Mouse (Mus musculus) embryo, embryonic 10.5 days (tissue): ENCODE measurements around the gene Adora3.

Experiments
- DNase-seq: peaks from one replicate; pipeline ENCODE4 v3.0.0-alpha.2; 2015; ENCODE audit warnings: low spot score

The Adora3 gene

GRCm38 (mm10) chr3:105876022-105876421, 5.4 kb downstream of the Adora3 start:
- no peak for DNase-seq

GRCm38 (mm10) chr3:105877252-105877803, 6.7 kb downstream of the Adora3 start:
- no peak for DNase-seq

- DNase-seq, result no peak
Observed at GRCm38 (mm10) chr3:105877919-105878318, 7.3 kb downstream of the Adora3 start.

- no peak for DNase-seq
Observed at GRCm38 (mm10) chr3:105878751-105879150, 8.1 kb downstream of the Adora3 start.

- no peak for DNase-seq
Observed at GRCm38 (mm10) chr3:105880419-105880818, 9.8 kb downstream of the Adora3 start.

GRCm38 (mm10) chr3:105882105-105882504, 11.4 kb downstream of the Adora3 start:
- DNase-seq, result no peak

- DNase-seq, result no peak
Observed at GRCm38 (mm10) chr3:105883111-105883510, 12.5 kb downstream of the Adora3 start.

- no peak for DNase-seq
Observed at GRCm38 (mm10) chr3:105888961-105889360, 18.3 kb downstream of the Adora3 start.

- no peak for DNase-seq
Observed at GRCm38 (mm10) chr3:105890220-105890619, 19.6 kb downstream of the Adora3 start.

GRCm38 (mm10) chr3:105891141-105891540, 20.5 kb downstream of the Adora3 start:
- no peak for DNase-seq

- DNase-seq, result no peak
Observed at GRCm38 (mm10) chr3:105891760-105892571, 21.3 kb downstream of the Adora3 start.

GRCm38 (mm10) chr3:105892572-105893495, 22.2 kb downstream of the Adora3 start:
- DNase-seq, result no peak

GRCm38 (mm10) chr3:105893941-105894391, 23.3 kb downstream of the Adora3 start:
- DNase-seq, result peak; percentile 56

- DNase-seq, result peak; percentile 22
Observed at GRCm38 (mm10) chr3:105894601-105895592, 24.2 kb downstream of the Adora3 start.

- DNase-seq, result no peak
Observed at GRCm38 (mm10) chr3:105896811-105897210, 26.2 kb downstream of the Adora3 start.

GRCm38 (mm10) chr3:105898325-105898724, 27.7 kb downstream of the Adora3 start:
- DNase-seq, result no peak

GRCm38 (mm10) chr3:105898861-105899260, 28.2 kb downstream of the Adora3 start:
- DNase-seq, result no peak

- peak; percentile 90 for DNase-seq
Observed at GRCm38 (mm10) chr3:105899394-105900147, 28.9 kb downstream of the Adora3 start.

GRCm38 (mm10) chr3:105900266-105900665, 29.6 kb downstream of the Adora3 start:
- DNase-seq, result no peak

GRCm38 (mm10) chr3:105900716-105901115, 30.1 kb downstream of the Adora3 start:
- DNase-seq, result no peak
